Mouse (Mus musculus) forebrain, embryonic 10.5 days (tissue): ENCODE measurements at regions not wholly inside any gene's neighbourhood (a gene's known extent, or its start where the extent isn't known, plus 50 kb on each side); places are given as distances from the start of the nearest gene placed in this dataset.

Experiments used
- DNase-seq: peaks from one replicate; pipeline ENCODE4 v3.0.0-alpha.2; 2017; ENCODE audit warnings: low spot score; ENCODE audit errors: extremely low spot score
- H3K27ac ChIP-seq: fragments of 300-500 bp; sonication (generic); 2 replicates; pipeline ENCODE4 v1.5.1; 2016; ENCODE audit warnings: mild to moderate bottlenecking
- H3K27me3 ChIP-seq: fragments of 300-500 bp; sonication (generic); 2 replicates; pipeline ENCODE4 v1.6.1; 2016; ENCODE audit warnings: mild to moderate bottlenecking; ENCODE audit not compliant: poor library complexity, severe bottlenecking
- H3K36me3 ChIP-seq: fragments of 300-500 bp; sonication (generic); replicated peaks from 2 replicates; pipeline ENCODE4 v1.6.1; 2016; ENCODE audit warnings: mild to moderate bottlenecking, moderate library complexity
- H3K4me1 ChIP-seq: fragments of 300-500 bp; sonication (generic); 2 replicates; pipeline ENCODE4 v1.6.1; 2016
- H3K4me3 ChIP-seq: fragments of 300-500 bp; sonication (generic); 2 replicates; pipeline ENCODE4 v1.5.1; 2016; ENCODE audit warnings: mild to moderate bottlenecking, moderate library complexity
- H3K9me3 ChIP-seq: fragments of 300-500 bp; sonication (generic); 2 replicates; pipeline ENCODE4 v1.6.1; 2016; ENCODE audit warnings: mild to moderate bottlenecking, moderate library complexity
- WGBS: fragments of 180-500 bp; shearing (Covaris S2); methylation state at CpG from one replicate; pipeline ENCODE4 v1.1.7; 2016; 5-methylcytosine and 5-hydroxymethylcytosine counted together

DNA sequence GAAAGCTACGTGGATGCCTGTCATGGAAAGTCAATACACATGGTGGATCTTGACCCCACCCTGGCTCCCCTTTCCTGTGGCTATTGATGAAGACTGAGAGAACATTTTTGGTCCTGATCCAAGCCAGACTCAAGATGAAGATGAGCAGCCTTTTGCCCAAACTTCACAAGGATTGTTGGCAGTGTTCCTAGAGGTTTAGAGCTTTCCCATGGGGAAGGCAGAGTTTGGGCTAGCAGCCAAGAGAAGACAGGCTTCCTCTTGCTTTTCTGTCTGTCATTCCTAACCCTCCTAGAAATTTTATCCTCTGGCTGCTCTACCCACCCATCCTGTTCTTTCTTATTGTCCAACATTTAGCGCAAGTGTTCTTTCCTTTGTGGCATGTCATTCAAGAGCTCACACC lies 83.6 kb upstream of the Camk1g start:
- Histone ChIP-seq H3K4me1 (peaks cover 24% of the 10 kb centered on the region), H3K27me3 (no peaks in the 10 kb centered on the region), H3K36me3 (no peaks in the 10 kb centered on the region), H3K4me3 (no peak overlapping the region), H3K27ac (no peak overlapping the region), H3K9me3 (no peaks in the 10 kb centered on the region)
- DNase-seq = no peak
- WGBS = 93% methylated on average over 2 of the region's 2 CpGs

DNA sequence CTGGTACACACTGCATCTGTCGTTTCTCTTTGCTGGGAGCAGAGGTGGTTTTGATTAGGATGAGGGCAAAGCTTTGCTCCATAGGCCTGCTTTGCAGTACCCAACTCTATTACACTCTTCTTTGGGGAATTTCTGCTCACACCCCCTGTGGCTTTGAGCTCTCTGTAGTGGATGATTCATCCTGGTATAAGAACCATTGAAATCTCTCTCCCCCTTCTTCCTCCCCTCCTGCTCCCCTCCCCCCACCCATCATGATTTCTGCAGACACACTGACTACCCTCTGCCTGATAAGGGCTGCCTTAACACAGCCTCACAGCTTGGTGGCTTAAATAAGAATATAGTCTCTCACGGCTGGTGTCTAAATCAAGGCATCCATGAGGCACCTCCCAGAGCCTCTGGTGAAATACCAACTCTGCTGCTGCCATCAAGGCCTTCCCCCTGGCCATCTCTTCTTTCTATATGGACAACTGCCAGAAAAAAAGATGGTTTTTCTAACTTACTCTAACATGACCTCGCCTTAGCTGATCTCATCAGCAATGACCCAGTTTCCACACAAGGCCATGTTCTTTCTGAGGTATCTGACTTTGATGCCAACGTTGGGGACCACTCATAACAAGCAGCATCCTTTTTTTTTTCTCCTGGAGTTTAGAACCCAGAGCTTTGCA lies 81.5 kb upstream of the Camk1g start:
- Histone ChIP-seq H3K36me3 (no peaks in the 10 kb centered on the region), H3K4me1 (peaks cover 24% of the 10 kb centered on the region), H3K27me3 (no peaks in the 10 kb centered on the region), H3K4me3 (no peak overlapping the region), H3K27ac (no peak overlapping the region), H3K9me3 (no peaks in the 10 kb centered on the region)
- 64% methylated on average over 4 of the region's 4 CpGs for WGBS
- DNase-seq = no peak

DNA sequence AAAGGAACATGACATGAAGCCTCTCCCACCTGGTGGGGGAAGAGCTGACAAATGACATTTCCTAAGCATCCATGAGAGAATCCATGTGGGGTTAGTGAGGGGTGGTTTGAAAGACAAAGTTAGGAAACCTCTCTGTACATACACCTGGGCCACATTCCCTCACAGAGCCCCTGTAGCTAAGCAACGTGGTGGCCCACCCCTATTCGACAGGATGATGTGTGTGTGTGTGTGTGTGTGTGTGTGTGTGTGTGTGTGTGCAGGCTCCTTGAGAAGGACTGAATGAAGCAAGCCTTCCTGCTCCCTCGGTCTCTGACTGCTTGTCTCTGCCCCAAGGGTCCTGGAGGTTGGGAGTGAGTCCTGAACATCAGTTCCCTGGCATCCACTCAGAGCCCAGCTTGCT lies 80.7 kb upstream of the Camk1g start:
- H3K4me1 ChIP-seq = peaks cover 24% of the 10 kb centered on the region
- H3K27me3 ChIP-seq = no peaks in the 10 kb centered on the region
- H3K36me3 ChIP-seq = no peaks in the 10 kb centered on the region
- H3K9me3 ChIP-seq = no peaks in the 10 kb centered on the region
- no peak overlapping the region for H3K4me3 ChIP-seq
- no peak for DNase-seq
- WGBS = 58% methylated on average over 3 of the region's 3 CpGs
- no peak overlapping the region for H3K27ac ChIP-seq

DNA sequence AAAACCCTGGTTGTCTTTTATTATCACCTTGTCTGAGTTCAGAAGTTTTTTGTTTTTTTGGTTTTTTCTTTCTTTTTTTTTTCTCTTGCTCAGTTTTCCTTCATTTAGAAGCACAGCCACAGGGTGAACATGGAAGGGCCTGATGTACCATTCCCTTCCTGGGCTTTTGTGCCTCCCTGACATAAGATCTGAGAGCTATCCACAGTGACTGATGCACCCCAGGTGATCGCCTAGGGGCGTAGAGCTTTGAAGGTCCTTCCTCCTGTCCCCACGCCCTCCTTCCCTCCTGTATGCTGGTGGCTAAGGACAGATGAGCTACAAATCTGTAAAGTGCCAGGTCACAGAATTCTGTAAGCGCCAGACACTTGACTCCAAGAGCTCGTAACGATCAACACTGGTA lies 80.1 kb upstream of the Camk1g start:
- DNase-seq = no peak
- Histone ChIP-seq H3K36me3 (no peaks in the 10 kb centered on the region), H3K27ac (peak overlapping the region; percentile 82), H3K4me1 (peaks cover 24% of the 10 kb centered on the region), H3K27me3 (no peaks in the 10 kb centered on the region), H3K9me3 (no peaks in the 10 kb centered on the region), H3K4me3 (no peak overlapping the region)
- 65% methylated on average over 6 of the region's 6 CpGs for whole genome bisulfite sequencing

DNA sequence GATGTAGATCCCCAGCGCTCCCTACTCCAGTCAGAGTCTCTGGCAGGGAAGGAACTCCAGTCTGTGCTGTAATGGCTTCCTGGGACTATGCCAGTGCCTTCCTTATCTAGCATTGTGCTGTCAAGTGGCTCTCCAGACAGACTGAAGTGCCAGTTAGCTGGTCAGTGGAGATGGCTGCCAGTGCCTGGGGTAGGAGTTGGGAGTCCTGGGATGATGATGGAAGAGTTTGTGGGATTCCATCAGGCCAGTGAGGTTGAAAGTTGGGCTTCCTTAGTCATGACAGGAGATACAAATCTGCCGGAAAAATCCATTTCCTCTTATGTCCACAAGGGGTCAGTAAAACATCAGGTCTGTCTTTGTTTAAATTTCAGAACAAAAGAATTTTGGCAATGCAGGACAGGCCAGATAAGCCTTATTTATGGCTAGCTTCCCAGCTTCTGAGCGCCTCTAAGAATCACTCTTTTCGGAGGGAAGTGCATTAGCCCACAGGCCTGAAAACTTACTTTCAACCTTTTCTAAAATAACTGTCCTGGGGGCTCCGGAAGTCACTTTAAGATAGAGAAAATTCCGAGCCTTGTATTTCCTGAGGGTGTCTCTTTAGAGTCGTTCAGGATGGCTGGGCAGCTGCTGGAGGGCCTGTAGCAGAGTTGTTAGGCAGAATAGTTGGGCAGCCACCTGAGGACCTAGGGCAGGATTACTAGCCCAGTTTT lies 79.5 kb upstream of the Camk1g start:
- WGBS = 21% methylated on average over 7 of the region's 7 CpGs
- peak; percentile 35 for DNase-seq

DNA sequence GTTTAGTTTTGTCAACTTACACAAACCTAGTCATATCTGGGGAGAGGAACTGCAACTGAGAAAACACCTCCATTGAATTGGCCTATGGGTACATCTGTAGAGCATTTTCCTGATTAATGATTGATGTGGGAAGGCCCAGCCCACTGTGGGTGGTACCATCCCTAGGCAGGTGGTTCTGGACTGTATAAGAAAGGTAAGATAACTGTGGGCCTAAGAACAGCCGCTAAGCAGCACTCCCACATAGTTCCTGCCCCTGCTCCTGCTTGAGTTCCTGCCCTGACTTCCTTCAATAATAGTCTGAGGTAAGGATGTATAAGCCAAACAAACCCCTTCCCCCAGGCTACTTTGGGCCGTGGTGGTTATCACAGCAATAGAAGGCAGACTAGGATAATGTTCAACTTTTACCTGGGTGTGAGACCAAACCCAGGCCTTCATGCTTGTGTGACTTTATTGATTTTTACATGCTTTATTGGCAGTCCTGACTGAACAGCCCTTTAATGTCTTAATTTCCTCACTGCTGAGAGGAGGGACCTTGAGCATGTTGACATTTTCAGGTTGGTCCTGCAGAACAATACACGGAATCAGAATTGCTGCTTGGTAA lies 78.8 kb upstream of the Camk1g start:
- no peak overlapping the region for H3K4me3 ChIP-seq
- no peaks in the 10 kb centered on the region for H3K27me3 ChIP-seq
- H3K36me3 ChIP-seq = no peaks in the 10 kb centered on the region
- DNase-seq = no peak
- WGBS = 70% methylated on average over 3 of the region's 3 CpGs
- peaks cover 24% of the 10 kb centered on the region for H3K4me1 ChIP-seq
- peak overlapping the region; percentile 61; the same call in 1 of the 2 replicates for H3K27ac ChIP-seq
- H3K9me3 ChIP-seq = no peaks in the 10 kb centered on the region

More for the DNA sequence above, 79.5 kb upstream of the Camk1g start:
- Histone ChIP-seq H3K4me3 (no peak overlapping the region), H3K4me1 (peaks cover 24% of the 10 kb centered on the region), H3K27ac (peak overlapping the region; percentile 82), H3K36me3 (no peaks in the 10 kb centered on the region), H3K27me3 (no peaks in the 10 kb centered on the region), H3K9me3 (no peaks in the 10 kb centered on the region)

DNA sequence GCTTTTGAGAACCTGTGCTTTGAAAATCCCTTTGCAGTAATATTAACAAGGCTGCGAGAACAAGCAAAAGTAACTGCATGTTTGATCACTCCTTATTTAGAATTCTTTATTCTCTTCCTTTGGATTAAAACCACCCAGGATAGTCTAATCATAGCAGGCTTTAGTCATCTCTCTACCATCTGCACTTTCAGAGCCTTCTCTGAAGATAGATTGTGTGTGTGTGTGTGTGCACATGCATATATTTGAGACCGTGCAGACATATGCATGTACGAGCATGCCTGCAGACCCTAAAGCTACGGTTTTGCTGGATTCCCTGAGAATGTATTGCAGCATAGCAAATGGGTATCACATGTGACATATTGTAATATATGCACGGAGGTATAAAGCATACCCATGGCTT lies 77.5 kb upstream of the Camk1g start:
- Histone ChIP-seq H3K9me3 (no peaks in the 10 kb centered on the region), H3K36me3 (no peaks in the 10 kb centered on the region), H3K4me1 (peaks cover 24% of the 10 kb centered on the region), H3K4me3 (no peak overlapping the region), H3K27ac (no peak overlapping the region), H3K27me3 (no peaks in the 10 kb centered on the region)
- no peak for DNase-seq
- WGBS = 93% methylated on average over 5 of the region's 5 CpGs

DNA sequence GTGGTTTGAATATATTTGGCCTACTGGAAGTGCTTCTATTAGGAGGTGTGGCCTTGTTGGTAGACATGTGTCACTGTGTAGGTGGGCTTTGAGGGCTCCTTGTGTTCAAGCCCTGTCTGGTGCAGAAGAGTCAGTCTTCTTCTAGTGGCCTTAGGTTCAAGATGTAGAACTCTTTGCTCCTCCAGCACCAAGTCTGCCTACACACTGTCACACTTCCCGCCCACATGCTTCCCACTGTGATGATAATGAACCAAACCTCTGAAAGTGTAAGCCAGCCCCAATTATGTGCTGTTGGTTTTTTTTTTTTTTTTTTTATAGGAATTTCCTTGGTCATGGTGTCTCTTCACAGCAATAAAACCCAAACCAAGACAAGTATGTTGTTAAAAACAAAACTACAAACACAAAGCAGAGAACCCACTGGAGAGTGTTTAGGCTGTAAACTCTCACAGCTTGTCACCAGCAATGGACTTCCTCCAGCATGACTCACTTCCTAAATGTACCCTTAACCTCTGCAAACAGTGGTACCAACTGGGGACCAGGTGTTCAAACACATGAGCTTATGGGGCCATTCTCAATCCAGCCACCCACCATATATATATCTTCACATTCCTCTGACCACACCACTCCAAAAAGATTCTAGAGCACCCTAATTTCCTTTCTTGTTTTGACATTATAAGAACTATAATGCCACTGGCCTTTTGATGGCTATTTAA lies 74.0 kb upstream of the Camk1g start:
- H3K36me3 ChIP-seq = no peaks in the 10 kb centered on the region
- no peaks in the 10 kb centered on the region for H3K4me1 ChIP-seq
- WGBS = 95% methylated on average over 1 of the region's 1 CpGs
- H3K27ac ChIP-seq = no peak overlapping the region
- H3K27me3 ChIP-seq = no peaks in the 10 kb centered on the region
- H3K9me3 ChIP-seq = no peaks in the 10 kb centered on the region
- no peak overlapping the region for H3K4me3 ChIP-seq
- no peak for DNase-seq

DNA sequence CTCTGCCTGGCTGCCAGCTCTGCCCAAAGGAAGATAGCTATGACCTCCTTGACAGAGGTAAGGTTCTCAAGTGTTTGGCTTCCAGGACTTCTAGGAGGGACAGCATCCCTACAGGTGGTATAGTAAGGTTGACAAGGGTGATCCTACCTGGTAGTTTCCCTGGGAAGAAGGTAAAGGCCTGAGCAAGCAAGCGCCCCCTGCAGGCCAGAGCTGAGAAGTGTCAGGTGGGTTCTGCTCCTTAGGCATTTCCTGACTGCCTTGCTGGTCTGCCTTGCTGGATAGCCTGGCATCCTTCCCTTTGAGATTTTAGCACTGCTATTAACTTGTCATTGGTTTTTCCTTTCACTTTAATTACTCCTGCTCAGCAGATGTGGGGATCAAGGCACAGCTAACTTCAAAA lies 70.4 kb upstream of the Camk1g start:
- no peak for DNase-seq
- WGBS = 6% methylated on average over 1 of the region's 1 CpGs
- no peak overlapping the region for H3K27ac ChIP-seq

DNA sequence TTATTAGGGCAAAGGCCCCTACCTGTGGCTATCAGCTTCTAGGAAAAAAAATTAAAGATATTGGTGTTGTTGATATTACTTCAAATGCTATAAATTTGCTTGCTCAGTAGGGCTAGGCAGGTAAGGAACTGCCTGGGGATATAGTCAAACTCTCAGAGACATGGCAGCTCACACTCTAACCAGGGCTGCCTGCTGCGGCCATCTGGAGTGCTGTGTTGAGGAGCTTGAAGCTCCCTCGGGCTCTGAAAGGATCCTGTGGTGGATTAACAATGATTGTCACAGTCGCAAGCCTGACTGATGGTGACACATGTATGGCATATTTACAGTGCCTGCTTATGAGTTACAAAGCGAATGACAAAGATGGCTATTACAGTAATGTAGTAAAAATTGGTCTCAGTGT lies 64.2 kb upstream of the Camk1g start:
- H3K4me1 ChIP-seq = peaks cover 28% of the 10 kb centered on the region
- WGBS = 69% methylated on average over 4 of the region's 4 CpGs
- H3K36me3 ChIP-seq = no peaks in the 10 kb centered on the region
- peaks cover 45% of the 10 kb centered on the region for H3K27me3 ChIP-seq
- no peaks in the 10 kb centered on the region for H3K9me3 ChIP-seq
- H3K4me3 ChIP-seq = no peak overlapping the region
- H3K27ac ChIP-seq = no peak overlapping the region
- DNase-seq = no peak

More for the DNA sequence above, 70.4 kb upstream of the Camk1g start:
- no peak overlapping the region for H3K4me3 ChIP-seq
- peaks cover 8% of the 10 kb centered on the region for H3K27me3 ChIP-seq
- no peaks in the 10 kb centered on the region for H3K36me3 ChIP-seq
- no peaks in the 10 kb centered on the region for H3K9me3 ChIP-seq
- no peaks in the 10 kb centered on the region for H3K4me1 ChIP-seq

DNA sequence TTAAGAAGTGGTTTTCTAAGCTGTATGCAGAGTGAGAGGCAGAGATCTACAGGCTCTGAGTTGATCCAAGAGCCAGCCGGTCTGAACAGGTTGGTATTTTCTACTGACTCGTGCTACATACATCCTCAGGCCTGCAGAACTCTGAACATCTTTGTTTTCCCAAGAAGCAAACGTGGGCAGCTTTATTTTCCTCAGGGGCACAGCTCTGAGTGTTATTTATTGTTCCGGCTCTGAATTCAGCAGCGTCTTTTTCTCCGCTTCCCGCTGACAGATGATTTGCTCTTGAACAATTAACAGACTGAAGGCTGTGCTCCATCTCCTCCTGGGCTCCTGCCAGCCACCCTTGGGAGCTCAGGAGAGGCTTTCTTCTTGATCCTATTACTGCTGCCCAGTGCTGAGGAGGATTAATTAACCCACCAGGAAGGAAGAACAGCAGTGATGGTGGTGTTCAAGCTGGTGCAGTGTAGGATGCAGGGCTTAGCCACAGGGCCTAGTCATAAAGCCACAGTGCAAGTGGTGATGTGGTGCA lies 63.5 kb upstream of the Camk1g start:
- Histone ChIP-seq H3K9me3 (no peaks in the 10 kb centered on the region), H3K27ac (peak overlapping the region; percentile 31; the same call in 1 of the 2 replicates), H3K4me1 (peaks cover 28% of the 10 kb centered on the region), H3K27me3 (peaks cover 52% of the 10 kb centered on the region), H3K36me3 (no peaks in the 10 kb centered on the region), H3K4me3 (no peak overlapping the region)
- 20% methylated on average over 7 of the region's 7 CpGs for WGBS
- DNase-seq = no peak

DNA sequence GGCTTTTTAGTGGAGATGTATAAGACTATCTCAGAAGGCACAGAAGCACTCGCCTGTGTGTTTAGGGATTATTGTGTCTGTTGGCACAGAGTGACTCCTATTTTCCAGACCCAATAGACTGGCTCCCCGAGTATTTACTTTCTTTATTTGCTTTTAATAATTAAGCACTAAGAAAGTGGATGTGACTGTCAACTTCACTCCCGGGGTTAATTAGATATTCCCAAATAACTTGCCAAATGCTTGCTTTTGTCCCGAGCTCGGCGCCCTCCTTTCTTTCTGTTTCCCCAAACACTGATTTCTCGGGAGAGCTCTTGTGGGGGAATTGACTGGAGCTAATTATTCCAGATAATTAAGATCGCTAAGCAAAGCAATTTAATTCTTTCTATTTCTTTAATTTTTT lies 60.1 kb upstream of the Camk1g start:
- Histone ChIP-seq H3K9me3 (no peaks in the 10 kb centered on the region), H3K27ac (no peak overlapping the region), H3K27me3 (peaks cover 66% of the 10 kb centered on the region), H3K36me3 (no peaks in the 10 kb centered on the region), H3K4me3 (no peak overlapping the region), H3K4me1 (peaks cover 28% of the 10 kb centered on the region)
- 36% methylated on average over 8 of the region's 8 CpGs for WGBS
- DNase-seq = no peak
